Mouse (Mus musculus): Measurements from ENCODE around the gene Gm19426. TPM values are rescaled to one million over a fixed set of nuclear protein-coding genes. Genes with fewer than 3 reads are reported as not detected.

The Gm19426 gene
- polyA plus RNA-seq, 1 experiment from 2014 or later, result 6.9 TPM

DNA sequence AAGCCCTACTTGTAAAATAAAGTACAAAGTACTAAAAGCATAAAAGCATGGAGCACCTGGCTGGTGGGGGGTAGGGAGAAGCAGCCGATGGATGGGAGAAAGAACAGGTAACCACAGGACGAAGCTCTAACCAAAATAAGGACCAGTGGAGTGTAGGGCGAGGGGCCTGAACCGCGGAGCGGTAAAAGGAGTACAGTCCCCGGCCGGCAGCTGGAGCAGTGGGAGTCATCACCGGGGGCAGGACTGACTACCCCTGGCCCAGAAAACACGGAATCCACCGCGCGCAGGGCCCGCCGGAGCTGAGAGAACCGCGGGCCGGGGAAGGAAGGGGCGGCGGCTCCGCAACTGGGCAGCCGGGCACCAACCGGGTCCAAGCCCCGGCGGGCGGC, 29.0 kb downstream of the Gm19426 start:
- Histone ChIP-seq H3K9me3 (replicated peaks; ENCODE audit: control insufficient read depth, low read length) (no peaks in the 10 kb centered on the region), H3K9ac (ENCODE audit: low read depth, low read length) (peak overlapping the region; percentile 98), H3K27ac (ENCODE audit: low read depth, low read length) (peak overlapping the region; percentile 99), H3K4me2 (peak overlapping the region; percentile 77), H3K4me3 (ENCODE audit: low read depth, low read length) (peak overlapping the region; percentile 97), H3K36me3 (ENCODE audit: control insufficient read depth, insufficient read depth, low read length) (peaks cover 3% of the 10 kb centered on the region; the same call in 1 of the 2 replicates), H3K4me1 (ENCODE audit: control insufficient read depth, insufficient read depth, low read length) (peaks cover 7% of the 10 kb centered on the region), H3K27me3 (ENCODE audit: control insufficient read depth, insufficient read depth, low read length) (no peaks in the 10 kb centered on the region)
- 0% methylated on average over 26 of the region's 26 CpGs for WGBS (ENCODE audit: insufficient replicate concordance)
- 0 out of 2 replicates have a peak, but pooled peaks have one; percentile 1 for ATAC-seq (replicated peaks; ENCODE audit: insufficient number of reproducible peaks, low FRiP score, low TSS enrichment)

DNA sequence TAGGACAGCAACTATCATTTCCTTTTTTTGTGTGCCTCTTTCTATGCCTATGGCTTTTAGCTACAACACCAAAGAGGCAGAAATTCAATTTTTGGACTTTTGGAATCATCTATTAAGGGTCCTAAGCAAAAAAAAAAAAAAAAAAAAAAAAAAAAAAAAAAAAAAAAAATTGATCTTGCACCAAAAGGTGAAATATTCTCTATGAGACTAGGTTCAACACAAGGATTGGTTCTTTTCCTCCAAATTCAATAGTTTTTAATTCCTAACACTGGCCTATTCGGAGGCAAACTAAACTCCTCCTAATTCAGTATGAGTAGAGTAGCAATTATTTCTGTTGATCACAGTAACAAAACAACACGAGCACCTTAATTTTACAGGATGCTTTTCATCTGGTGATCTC, 31.6 kb downstream of the Gm19426 start:
- Histone ChIP-seq H3K4me3 (ENCODE audit: low read depth, low read length) (no peak overlapping the region), H3K4me2 (no peak overlapping the region), H3K36me3 (ENCODE audit: control insufficient read depth, insufficient read depth, low read length) (peaks cover 6% of the 10 kb centered on the region; the same call in 1 of the 2 replicates), H3K9me3 (replicated peaks; ENCODE audit: control insufficient read depth, low read length) (no peaks in the 10 kb centered on the region), H3K4me1 (ENCODE audit: control insufficient read depth, insufficient read depth, low read length) (peaks cover 7% of the 10 kb centered on the region), H3K9ac (ENCODE audit: low read depth, low read length) (no peak overlapping the region), H3K27me3 (ENCODE audit: control insufficient read depth, insufficient read depth, low read length) (no peaks in the 10 kb centered on the region), H3K27ac (ENCODE audit: low read depth, low read length) (no peak overlapping the region)
- 91% methylated on average over 2 of the region's 2 CpGs for WGBS (ENCODE audit: insufficient replicate concordance)
- ATAC-seq (replicated peaks; ENCODE audit: insufficient number of reproducible peaks, low FRiP score, low TSS enrichment), result no peak

DNA sequence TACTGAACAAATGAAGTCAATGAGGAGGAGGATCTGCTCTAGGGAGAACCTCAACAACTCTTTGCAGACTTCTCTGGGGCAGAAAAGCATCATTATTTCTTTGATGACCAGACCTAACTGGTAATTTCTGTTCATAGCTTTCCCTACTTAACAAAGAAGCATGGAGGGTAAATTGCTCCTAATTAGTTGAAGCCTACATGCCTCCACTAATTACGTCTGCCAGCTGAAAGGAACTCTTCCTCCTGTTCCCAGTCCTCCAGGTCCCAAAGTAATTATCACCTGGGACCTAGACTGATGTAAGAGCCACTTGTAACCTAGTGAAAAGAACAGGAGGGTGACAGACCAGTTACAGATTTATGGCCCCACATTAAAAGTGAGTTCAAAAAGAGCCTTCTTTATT, 35.9 kb downstream of the Gm19426 start:
- H3K27ac ChIP-seq (ENCODE audit: low read depth, low read length), result no peak overlapping the region
- no peak overlapping the region for H3K9ac ChIP-seq (ENCODE audit: low read depth, low read length)
- no peak overlapping the region for H3K4me2 ChIP-seq
- no peak for ATAC-seq (replicated peaks; ENCODE audit: insufficient number of reproducible peaks, low FRiP score, low TSS enrichment)
- H3K4me3 ChIP-seq (ENCODE audit: low read depth, low read length), result no peak overlapping the region
- no peaks in the 10 kb centered on the region for H3K4me1 ChIP-seq (ENCODE audit: control insufficient read depth, insufficient read depth, low read length)
- WGBS (ENCODE audit: insufficient replicate concordance), result 70% methylated on average over 1 of the region's 1 CpGs
- no peaks in the 10 kb centered on the region for H3K27me3 ChIP-seq (ENCODE audit: control insufficient read depth, insufficient read depth, low read length)
- no peaks in the 10 kb centered on the region for H3K9me3 ChIP-seq (replicated peaks; ENCODE audit: control insufficient read depth, low read length)
- peaks cover 6% of the 10 kb centered on the region; the same call in 1 of the 2 replicates for H3K36me3 ChIP-seq (ENCODE audit: control insufficient read depth, insufficient read depth, low read length)

DNA sequence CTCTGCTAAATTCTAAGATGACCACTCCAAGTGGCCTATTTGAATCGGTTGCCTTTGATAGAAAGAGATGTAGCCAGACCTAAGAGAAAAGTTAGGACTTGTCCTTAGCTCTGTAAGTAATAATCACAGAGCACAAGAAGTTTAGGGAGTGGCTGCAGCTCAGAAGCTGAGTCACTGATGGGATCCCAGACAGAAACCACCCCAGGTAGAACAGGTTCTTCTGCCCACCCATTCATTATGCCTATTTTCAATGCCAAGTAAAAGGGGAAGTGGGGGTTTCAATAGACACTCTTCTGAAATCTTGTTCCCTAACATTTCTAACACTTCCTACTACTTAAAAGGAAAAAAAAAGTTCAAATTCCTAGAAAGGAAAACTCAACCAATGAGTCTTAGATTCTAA, 38.2 kb downstream of the Gm19426 start:
- H3K9ac ChIP-seq (ENCODE audit: low read depth, low read length), result no peak overlapping the region

DNA sequence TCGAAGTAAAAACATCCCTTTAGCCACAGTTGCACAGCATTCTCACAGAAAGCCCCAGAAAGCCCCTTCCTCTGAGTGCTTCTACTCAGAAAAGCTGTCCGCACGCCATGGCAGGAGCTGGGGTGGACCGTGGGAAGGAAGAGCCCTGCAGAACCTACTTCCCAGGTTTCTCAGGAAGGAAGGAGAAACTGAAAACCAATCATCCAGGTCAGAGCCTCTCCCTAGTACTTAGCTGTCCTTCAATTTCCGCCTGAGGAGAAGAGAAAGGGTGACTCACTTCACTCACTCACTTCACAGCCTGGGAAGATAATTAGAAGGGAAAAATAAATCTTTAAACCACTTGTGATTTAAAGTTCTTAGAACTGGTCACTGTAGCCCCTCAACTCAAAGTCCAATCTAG, 39.1 kb downstream of the Gm19426 start:
- Histone ChIP-seq H3K4me2 (no peak overlapping the region), H3K27me3 (ENCODE audit: control insufficient read depth, insufficient read depth, low read length) (no peaks in the 10 kb centered on the region), H3K4me1 (ENCODE audit: control insufficient read depth, insufficient read depth, low read length) (no peaks in the 10 kb centered on the region), H3K36me3 (ENCODE audit: control insufficient read depth, insufficient read depth, low read length) (peaks cover 10% of the 10 kb centered on the region), H3K27ac (ENCODE audit: low read depth, low read length) (no peak overlapping the region), H3K9ac (ENCODE audit: low read depth, low read length) (no peak overlapping the region), H3K4me3 (ENCODE audit: low read depth, low read length) (no peak overlapping the region), H3K9me3 (replicated peaks; ENCODE audit: control insufficient read depth, low read length) (no peaks in the 10 kb centered on the region)
- ATAC-seq (replicated peaks; ENCODE audit: insufficient number of reproducible peaks, low FRiP score, low TSS enrichment), result no peak
- 79% methylated on average over 5 of the region's 5 CpGs for WGBS (ENCODE audit: insufficient replicate concordance)

More for the DNA sequence above, 38.2 kb downstream of the Gm19426 start:
- ATAC-seq (replicated peaks; ENCODE audit: insufficient number of reproducible peaks, low FRiP score, low TSS enrichment), result no peak
- H3K36me3 ChIP-seq (ENCODE audit: control insufficient read depth, insufficient read depth, low read length), result peaks cover 8% of the 10 kb centered on the region
- H3K27ac ChIP-seq (ENCODE audit: low read depth, low read length), result no peak overlapping the region
- no peak overlapping the region for H3K4me2 ChIP-seq
- no peaks in the 10 kb centered on the region for H3K9me3 ChIP-seq (replicated peaks; ENCODE audit: control insufficient read depth, low read length)
- WGBS (ENCODE audit: insufficient replicate concordance), result 91% methylated on average over 1 of the region's 1 CpGs
- no peaks in the 10 kb centered on the region for H3K27me3 ChIP-seq (ENCODE audit: control insufficient read depth, insufficient read depth, low read length)
- no peak overlapping the region for H3K4me3 ChIP-seq (ENCODE audit: low read depth, low read length)
- H3K4me1 ChIP-seq (ENCODE audit: control insufficient read depth, insufficient read depth, low read length), result no peaks in the 10 kb centered on the region

DNA sequence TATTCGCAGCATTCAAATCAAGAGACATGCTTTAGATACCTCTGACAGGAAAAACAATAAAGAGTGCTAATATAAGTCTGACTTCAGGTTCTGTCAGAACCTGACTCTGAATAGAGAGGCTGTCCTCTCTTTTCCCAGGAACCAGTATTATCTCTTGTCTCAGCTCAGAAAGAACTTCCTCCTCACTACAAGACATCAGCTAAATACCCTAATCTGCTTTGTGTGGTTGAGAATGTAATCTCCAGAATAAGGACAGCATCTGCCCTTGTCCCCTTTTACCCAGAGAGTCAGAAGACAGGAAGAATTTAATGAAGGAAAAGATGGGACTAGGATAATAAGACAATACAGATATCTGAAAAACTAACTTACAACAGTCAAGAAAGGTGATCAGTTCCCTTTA, 40.0 kb downstream of the Gm19426 start:
- no peak overlapping the region for H3K27ac ChIP-seq (ENCODE audit: low read depth, low read length)
- no peak overlapping the region for H3K4me2 ChIP-seq
- no peaks in the 10 kb centered on the region for H3K4me1 ChIP-seq (ENCODE audit: control insufficient read depth, insufficient read depth, low read length)
- H3K9me3 ChIP-seq (replicated peaks; ENCODE audit: control insufficient read depth, low read length), result no peaks in the 10 kb centered on the region
- H3K27me3 ChIP-seq (ENCODE audit: control insufficient read depth, insufficient read depth, low read length), result no peaks in the 10 kb centered on the region
- WGBS (ENCODE audit: insufficient replicate concordance), result 86% methylated on average over 1 of the region's 1 CpGs
- H3K36me3 ChIP-seq (ENCODE audit: control insufficient read depth, insufficient read depth, low read length), result peaks cover 12% of the 10 kb centered on the region
- no peak for ATAC-seq (replicated peaks; ENCODE audit: insufficient number of reproducible peaks, low FRiP score, low TSS enrichment)
- no peak overlapping the region for H3K4me3 ChIP-seq (ENCODE audit: low read depth, low read length)
- H3K9ac ChIP-seq (ENCODE audit: low read depth, low read length), result no peak overlapping the region

DNA sequence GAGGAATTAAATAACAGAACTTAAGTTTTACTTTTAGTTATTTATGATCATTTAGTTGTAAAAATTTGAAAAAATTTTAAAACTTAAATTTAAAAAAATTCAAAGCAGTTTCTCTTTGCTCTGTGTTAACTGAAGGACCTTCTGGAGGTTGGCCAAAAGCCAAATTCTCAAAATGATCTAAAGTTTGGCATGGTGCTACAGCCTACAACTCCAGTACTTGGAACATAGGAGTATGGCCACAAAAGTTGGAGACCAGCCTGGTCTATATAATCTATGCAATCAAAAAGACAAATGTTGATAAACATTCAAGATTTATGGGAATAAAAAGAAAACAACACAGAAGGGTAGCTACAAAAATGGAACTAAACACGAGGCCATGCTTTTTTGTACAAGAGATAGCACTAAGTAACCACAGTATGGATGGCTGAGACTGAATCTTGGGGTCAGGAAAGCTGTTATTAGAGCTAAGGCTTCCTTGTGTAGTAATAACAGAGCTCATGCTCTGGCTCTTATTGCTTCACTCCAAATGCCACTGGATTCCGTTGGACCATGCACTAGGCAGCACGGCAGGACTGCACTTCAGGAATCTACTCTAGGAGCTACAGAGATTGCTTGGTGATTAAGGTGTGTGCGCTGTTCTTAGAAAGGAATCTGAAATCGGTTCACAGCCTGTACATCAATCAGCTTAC, 48.3 kb downstream of the Gm19426 start:
- no peak overlapping the region for H3K27ac ChIP-seq (ENCODE audit: low read depth, low read length)
- H3K27me3 ChIP-seq (ENCODE audit: control insufficient read depth, insufficient read depth, low read length), result no peaks in the 10 kb centered on the region
- no peaks in the 10 kb centered on the region for H3K9me3 ChIP-seq (replicated peaks; ENCODE audit: control insufficient read depth, low read length)
- 87% methylated on average over 5 of the region's 5 CpGs for WGBS (ENCODE audit: insufficient replicate concordance)
- no peak for ATAC-seq (replicated peaks; ENCODE audit: insufficient number of reproducible peaks, low FRiP score, low TSS enrichment)
- no peak overlapping the region for H3K4me3 ChIP-seq (ENCODE audit: low read depth, low read length)
- no peak overlapping the region for H3K9ac ChIP-seq (ENCODE audit: low read depth, low read length)
- peaks cover 37% of the 10 kb centered on the region for H3K36me3 ChIP-seq (ENCODE audit: control insufficient read depth, insufficient read depth, low read length)
- H3K4me1 ChIP-seq (ENCODE audit: control insufficient read depth, insufficient read depth, low read length), result no peaks in the 10 kb centered on the region
- no peak overlapping the region for H3K4me2 ChIP-seq
